Comparison of ENCODE assay signal across 11 mouse cellular contexts in the genomic region with DNA sequence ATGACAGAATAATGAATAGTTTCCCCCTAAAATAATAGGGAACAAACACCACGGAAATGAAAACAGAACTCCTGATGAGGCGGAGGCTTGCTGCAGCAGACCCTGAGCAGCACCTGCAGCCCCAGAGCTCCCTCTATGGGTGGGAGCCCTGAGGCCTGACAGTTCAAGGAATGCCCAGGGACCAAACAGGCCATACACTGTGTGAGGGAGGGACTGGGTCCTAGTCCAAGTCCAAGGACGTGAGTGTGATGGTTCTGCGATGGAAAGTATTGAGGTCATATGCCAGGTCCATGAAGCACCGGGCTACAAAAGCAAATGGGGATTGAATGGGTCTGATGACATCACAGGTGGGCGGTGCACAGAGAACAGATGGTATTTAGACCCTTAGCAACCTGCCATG. TPM values are rescaled to one million over a fixed set of nuclear protein-coding genes. Genes with fewer than 3 reads are reported as not detected.
DNase-seq lines count a peak whose midpoint lies in the region; ATAC-seq and TF ChIP-seq lines count a peak whose summit lies in the region.
"Had no signal": no experiment of that assay in that cellular context is flagged by ENCODE, and none has a peak within 500 bp of the region (broad histone marks: within the 10 kb centered on the region; RNA-seq: fewer than 3 reads in every experiment).

No protein-coding gene starts in this region.

- no peaks in the 10 kb centered on the region for H3K79me3 ChIP-seq in C2C12 (ENCODE audit: low read depth)

- ATAC-seq in forebrain, postnatal 0 days, result no peak
- no peak for ATAC-seq in forebrain, embryonic 12.5 days (ENCODE audit: low FRiP score)
- ATAC-seq: activated CD4-positive, CD25-positive, alpha-beta regulatory T cell, adult 4 months had no signal

- no peak overlapping the region for H3K9ac ChIP-seq in forebrain, postnatal 0 days
- no peak overlapping the region for H3K9ac ChIP-seq in forebrain, embryonic 12.5 days
- H3K9ac ChIP-seq: heart, embryonic 13.5 days had no signal

- no peaks in the 10 kb centered on the region for H3K4me1 ChIP-seq in forebrain, postnatal 0 days (ENCODE audit: insufficient read depth)
- H3K4me1 ChIP-seq in forebrain, embryonic 12.5 days, result no peaks in the 10 kb centered on the region
- H3K4me1 ChIP-seq: forebrain, embryonic 10.5 days had no signal

- peak; percentile 33 for TF ChIP-seq CTCF in forebrain, postnatal 0 days (IDR thresholded peaks at IDR 0.05; ENCODE audit: low read depth)
- TF ChIP-seq CTCF in left cerebral cortex, adult 2 months (IDR thresholded peaks at IDR 0.05), result peak; percentile 42
- peak; percentile 18 for TF ChIP-seq CTCF in C2C12 (IDR thresholded peaks at IDR 0.05; ENCODE audit: control insufficient read depth, insufficient read depth, insufficient read length)

- no peak overlapping the region for H3K27ac ChIP-seq in forebrain, postnatal 0 days (ENCODE audit: low read depth, low read length)
- H3K27ac ChIP-seq in forebrain, embryonic 12.5 days, result no peak overlapping the region
- no peak overlapping the region for H3K27ac ChIP-seq in left cerebral cortex, adult 2 months
- H3K27ac ChIP-seq: forebrain, embryonic 10.5 days; heart, embryonic 13.5 days had no signal

- no peaks in the 10 kb centered on the region for H3K36me3 ChIP-seq in forebrain, postnatal 0 days (ENCODE audit: insufficient read depth)
- H3K36me3 ChIP-seq in forebrain, embryonic 12.5 days (replicated peaks), result no peaks in the 10 kb centered on the region
- no peaks in the 10 kb centered on the region for H3K36me3 ChIP-seq in C2C12 (ENCODE audit: control insufficient read depth, insufficient read depth)
- H3K36me3 ChIP-seq: forebrain, embryonic 10.5 days; heart, embryonic 13.5 days had no signal

- no peak overlapping the region for H3K4me3 ChIP-seq in forebrain, postnatal 0 days (ENCODE audit: low read depth, low read length)
- no peak overlapping the region for H3K4me3 ChIP-seq in forebrain, embryonic 12.5 days (replicated peaks)
- H3K4me3 ChIP-seq in left cerebral cortex, adult 2 months, result no peak overlapping the region
- no peak overlapping the region for H3K4me3 ChIP-seq in C2C12 (ENCODE audit: insufficient read depth, poor library complexity, severe bottlenecking)
- H3K4me3 ChIP-seq: forebrain, embryonic 10.5 days; heart, embryonic 13.5 days had no signal

- H3K27me3 ChIP-seq in forebrain, postnatal 0 days (ENCODE audit: insufficient read depth, low read length), result no peaks in the 10 kb centered on the region
- no peaks in the 10 kb centered on the region; the same call in 1 of the 2 replicates for H3K27me3 ChIP-seq in forebrain, embryonic 12.5 days
- no peaks in the 10 kb centered on the region for H3K27me3 ChIP-seq in C2C12 (ENCODE audit: control insufficient read depth, insufficient read depth, insufficient read length)

- no peak overlapping the region for H3ac ChIP-seq in C2C12 (ENCODE audit: control insufficient read depth, insufficient read length, low read depth)

- 61% methylated on average over 6 of the region's 6 CpGs for WGBS in forebrain, postnatal 0 days
- 62% methylated on average over 6 of the region's 6 CpGs for WGBS in forebrain, embryonic 12.5 days

- H3K4me2 ChIP-seq in forebrain, postnatal 0 days (ENCODE audit: low read depth), result no peak overlapping the region
- no peak overlapping the region for H3K4me2 ChIP-seq in forebrain, embryonic 12.5 days
- H3K4me2 ChIP-seq: heart, embryonic 13.5 days had no signal

- no peaks in the 10 kb centered on the region for H3K79me2 ChIP-seq in C2C12 (ENCODE audit: control insufficient read depth, insufficient read depth)

- intact Hi-C loops in left cerebral cortex, adult 2 months (cut with DNase I), result loop anchor here (5.0 kb wide), 2 partner anchors 932 to 1247 kb away; no protein-coding TSS in a partner anchor
- intact Hi-C loops in left cerebral cortex, postnatal 10 days (cut with DNase I), result loop anchor here (10.0 kb wide), 1 partner anchor 1244 kb away; no protein-coding TSS in a partner anchor

- DNase-seq in forebrain, postnatal 0 days, result no peak
- no peak for DNase-seq in left cerebral cortex, adult 2 months (ENCODE audit: extremely low spot score in 1 of 2, low spot score in 2 of 2)
- DNase-seq in left cerebral cortex, postnatal 10 days (ENCODE audit: extremely low spot score in 1 of 2, low spot score in 2 of 2), result no peak
- peak; percentile 30 for DNase-seq in cerebellum, adult 9-11 months
- no peak for DNase-seq in spleen, postnatal 14 days (ENCODE audit: low spot score in 2 of 2)
- DNase-seq in urinary bladder, adult 18-20 months (ENCODE audit: low spot score in 2 of 2), result no peak

- no peaks in the 10 kb centered on the region for H3K9me3 ChIP-seq in forebrain, postnatal 0 days (ENCODE audit: low read length)
- H3K9me3 ChIP-seq in forebrain, embryonic 12.5 days, result no peaks in the 10 kb centered on the region
- H3K9me3 ChIP-seq: forebrain, embryonic 10.5 days; heart, embryonic 13.5 days had no signal

TF ChIP-seq in C2C12, 6 proteins besides CTCF, POLR2A, EP300 and RAD21:
- no peak for TF ChIP-seq CEBPB (IDR thresholded peaks at IDR 0.05; ENCODE audit: low read depth)
- no peak for TF ChIP-seq MYOG (IDR thresholded peaks at IDR 0.05; ENCODE audit: control insufficient read depth, extremely low read depth, insufficient read length)
- no peak for TF ChIP-seq USF1 (IDR thresholded peaks at IDR 0.05; ENCODE audit: low read depth)
- TF ChIP-seq MYOD1 (IDR thresholded peaks at IDR 0.05; ENCODE audit: control insufficient read depth, insufficient read length, low read depth), result peak; percentile 32
TF ChIP-seq in C2C12: peak in this region for 1.

RNA-seq across cellular contexts. Expression of a gene that starts 33.7 kb away (rescaled TPM):
- 57.9 and 68.6 TPM in 2 replicates for total RNA-seq in forebrain, postnatal 0 days (2014; rRNA removed)
- polyA plus RNA-seq in forebrain, postnatal 0 days (2015; fragmentation: Nextera tagmentation; extraction: Ambion mirVana), result 44.1 and 54.1 TPM in 2 replicates
- polyA plus RNA-seq in forebrain, embryonic 12.5 days (2016; fragmentation: Nextera tagmentation; extraction: Ambion mirVana), result 74.3 and 74.7 TPM in 2 replicates
- total RNA-seq in left cerebral cortex, adult 2 months (2021), result 100 to 1,000 TPM; 219 to 242 TPM
- total RNA-seq in left cerebral cortex, postnatal 10 days (2021), result 100 to 1,000 TPM; 157 to 165 TPM
- 41.4 TPM for polyA plus RNA-seq in C2C12 (2012; fragmentation: generic; extraction: Trizol)
